Mouse (Mus musculus): ENCODE data around the gene Wfdc17. TPM values are rescaled to one million over a fixed set of nuclear protein-coding genes. Genes with fewer than 3 reads are reported as not detected.
A peak's percentile ranks its signal among the peaks of the same experiment; 100 is the strongest.

Wfdc17 gene
- polyA plus RNA-seq, 1 experiment from 2014 or later: not detected

- Histone ChIP-seq H3K27me3 (peaks cover 20% of the 10 kb centered on the region), H3K4me3 (no peak overlapping the region), H3K4me2 (replicated peaks) (no peak overlapping the region), H3K9ac (no peak overlapping the region), H3K27ac (no peak overlapping the region), H3K36me3 (no peaks in the 10 kb centered on the region), H3K4me1 (no peaks in the 10 kb centered on the region), H3K9me3 (no peaks in the 10 kb centered on the region)
- ATAC-seq (ENCODE audit: insufficient number of reproducible peaks, insufficient read depth, low FRiP score, low TSS enrichment): no peak
- 79% methylated on average over 5 of the region's 5 CpGs for WGBS
Observed at GRCm38 (mm10) chr11:83741841-83742240, 38.0 kb downstream of the Wfdc17 start.

GRCm38 (mm10) chr11:83742731-83743355 lies 39.1 kb downstream of the Wfdc17 start:
- H3K36me3 ChIP-seq: no peaks in the 10 kb centered on the region
- H3K4me1 ChIP-seq: no peaks in the 10 kb centered on the region
- H3K27me3 ChIP-seq: peaks cover 28% of the 10 kb centered on the region
- no peaks in the 10 kb centered on the region for H3K9me3 ChIP-seq
- ATAC-seq (ENCODE audit: insufficient number of reproducible peaks, insufficient read depth, low FRiP score, low TSS enrichment): no peak
- H3K27ac ChIP-seq: no peak overlapping the region
- 71% methylated on average over 9 of the region's 9 CpGs for WGBS
- no peak overlapping the region for H3K9ac ChIP-seq
- H3K4me2 ChIP-seq (replicated peaks): no peak overlapping the region
- no peak overlapping the region for H3K4me3 ChIP-seq

- H3K9ac ChIP-seq: no peak overlapping the region
- H3K9me3 ChIP-seq: no peaks in the 10 kb centered on the region
- H3K36me3 ChIP-seq: no peaks in the 10 kb centered on the region
- WGBS: 86% methylated on average over 3 of the region's 3 CpGs
- no peaks in the 10 kb centered on the region for H3K4me1 ChIP-seq
- H3K4me2 ChIP-seq (replicated peaks): no peak overlapping the region
- no peak overlapping the region for H3K27ac ChIP-seq
- no peak overlapping the region for H3K4me3 ChIP-seq
- H3K27me3 ChIP-seq: peaks cover 32% of the 10 kb centered on the region
- no peak for ATAC-seq (ENCODE audit: insufficient number of reproducible peaks, insufficient read depth, low FRiP score, low TSS enrichment)
Observed at GRCm38 (mm10) chr11:83743525-83743924, 39.7 kb downstream of the Wfdc17 start.

GRCm38 (mm10) chr11:83746152-83746551 lies 42.4 kb downstream of the Wfdc17 start:
- 59% methylated on average over 4 of the region's 4 CpGs for WGBS
- Histone ChIP-seq H3K27ac (no peak overlapping the region), H3K4me2 (replicated peaks) (no peak overlapping the region), H3K4me1 (no peaks in the 10 kb centered on the region), H3K9me3 (no peaks in the 10 kb centered on the region), H3K9ac (no peak overlapping the region), H3K36me3 (no peaks in the 10 kb centered on the region), H3K4me3 (no peak overlapping the region), H3K27me3 (peaks cover 25% of the 10 kb centered on the region)
- no peak for ATAC-seq (ENCODE audit: insufficient number of reproducible peaks, insufficient read depth, low FRiP score, low TSS enrichment)

- peaks cover 28% of the 10 kb centered on the region for H3K27me3 ChIP-seq
- WGBS: 72% methylated on average over 5 of the region's 5 CpGs
- H3K27ac ChIP-seq: no peak within 1 kb of the TSS
- H3K4me1 ChIP-seq: no peaks in the 10 kb centered on the region
- H3K4me3 ChIP-seq: no peak within 1 kb of the TSS
- ATAC-seq (ENCODE audit: insufficient number of reproducible peaks, insufficient read depth, low FRiP score, low TSS enrichment): no peak
- H3K4me2 ChIP-seq (replicated peaks): no peak within 1 kb of the TSS
- H3K9me3 ChIP-seq: no peaks in the 10 kb centered on the region
- H3K9ac ChIP-seq: no peak within 1 kb of the TSS
- no peaks in the 10 kb centered on the region for H3K36me3 ChIP-seq
Observed at GRCm38 (mm10) chr11:83746681-83747080, 42.9 kb downstream of the Wfdc17 start, which contains the start of gene Wfdc21. Gene Wfdc21, plus strand, starts transcription at chr11:83746940.

- H3K27me3 ChIP-seq: peaks cover 30% of the 10 kb centered on the region
- 69% methylated on average over 6 of the region's 6 CpGs for WGBS
- no peak overlapping the region for H3K4me2 ChIP-seq (replicated peaks)
Observed at GRCm38 (mm10) chr11:83747376-83748265, 43.8 kb downstream of the Wfdc17 start.

GRCm38 (mm10) chr11:83753581-83754181 lies 49.9 kb downstream of the Wfdc17 start, which contains the start of gene Heatr6:
Gene Heatr6, plus strand, starts transcription at chr11:83753696.
- Histone ChIP-seq H3K4me1 (peaks cover 10% of the 10 kb centered on the region; the same call in 1 of the 2 replicates), H3K4me2 (replicated peaks) (peak within 1 kb of the TSS; percentile 71), H3K9ac (peak within 1 kb of the TSS; percentile 62), H3K27me3 (peaks cover 9% of the 10 kb centered on the region), H3K36me3 (peaks cover 23% of the 10 kb centered on the region), H3K27ac (peak within 1 kb of the TSS; percentile 81), H3K9me3 (no peaks in the 10 kb centered on the region), H3K4me3 (peak within 1 kb of the TSS; percentile 65)
- under 1% methylated on average over 47 of the region's 47 CpGs for WGBS
- ATAC-seq (ENCODE audit: insufficient number of reproducible peaks, insufficient read depth, low FRiP score, low TSS enrichment): peak; percentile 87

More at GRCm38 (mm10) chr11:83747376-83748265, 43.8 kb downstream of the Wfdc17 start:
- H3K27ac ChIP-seq: no peak overlapping the region
- no peaks in the 10 kb centered on the region for H3K36me3 ChIP-seq
- no peaks in the 10 kb centered on the region for H3K9me3 ChIP-seq
- no peak overlapping the region for H3K9ac ChIP-seq
- no peak overlapping the region for H3K4me3 ChIP-seq
- H3K4me1 ChIP-seq: no peaks in the 10 kb centered on the region
- ATAC-seq (ENCODE audit: insufficient number of reproducible peaks, insufficient read depth, low FRiP score, low TSS enrichment): no peak

GRCm38 (mm10) chr11:83754227-83754626 lies 50.4 kb downstream of the Wfdc17 start:
- Histone ChIP-seq H3K9ac (peak overlapping the region; percentile 62), H3K27me3 (peaks cover 9% of the 10 kb centered on the region), H3K36me3 (peaks cover 28% of the 10 kb centered on the region), H3K9me3 (no peaks in the 10 kb centered on the region), H3K4me3 (peak overlapping the region; percentile 65), H3K4me1 (peaks cover 10% of the 10 kb centered on the region; the same call in 1 of the 2 replicates), H3K27ac (peak overlapping the region; percentile 81), H3K4me2 (replicated peaks) (peak overlapping the region; percentile 71)
- WGBS: 9% methylated on average over 8 of the region's 8 CpGs
- no peak for ATAC-seq (ENCODE audit: insufficient number of reproducible peaks, insufficient read depth, low FRiP score, low TSS enrichment)

Other genes with a start within 250 kb of the Wfdc17 start
- gene Mmp28, start 240.9 kb upstream of the Wfdc17 start, polyA plus RNA-seq (2016; fragmentation: Nextera tagmentation; extraction: Ambion mirVana): 2.9 and 3.2 TPM in 2 replicates
- 14.5 and 15.5 TPM in 2 replicates for gene Taf15, start 230.9 kb upstream of the Wfdc17 start, polyA plus RNA-seq (2016; fragmentation: Nextera tagmentation; extraction: Ambion mirVana)
- gene Heatr9, start 181.8 kb upstream of the Wfdc17 start, polyA plus RNA-seq (2016; fragmentation: Nextera tagmentation; extraction: Ambion mirVana): not detected in 2 replicates
- gene Ccl5, start 173.5 kb upstream of the Wfdc17 start, polyA plus RNA-seq (2016; fragmentation: Nextera tagmentation; extraction: Ambion mirVana): 0.79 TPM in 1 of 2 replicates, not detected in the other
- 0.61 and 1.3 TPM in 2 replicates for gene Ccl9, start 125.4 kb upstream of the Wfdc17 start, polyA plus RNA-seq (2016; fragmentation: Nextera tagmentation; extraction: Ambion mirVana)
- gene Ccl6, start 110.9 kb upstream of the Wfdc17 start, polyA plus RNA-seq (2016; fragmentation: Nextera tagmentation; extraction: Ambion mirVana): 0.70 and 1.4 TPM in 2 replicates
- not detected in 2 replicates for gene Rpl9-ps1, start 58.4 kb upstream of the Wfdc17 start, polyA plus RNA-seq (2016; fragmentation: Nextera tagmentation; extraction: Ambion mirVana)
- gene Ccl3, start 54.6 kb upstream of the Wfdc17 start, polyA plus RNA-seq (2016; fragmentation: Nextera tagmentation; extraction: Ambion mirVana): 0.51 and 0.93 TPM in 2 replicates
- gene Ccl4, start 41.4 kb upstream of the Wfdc17 start, polyA plus RNA-seq (2016; fragmentation: Nextera tagmentation; extraction: Ambion mirVana): 0.26 and 0.61 TPM in 2 replicates
- gene Wfdc18, start 5.0 kb downstream of the Wfdc17 start, polyA plus RNA-seq (2016; fragmentation: Nextera tagmentation; extraction: Ambion mirVana): not detected in 2 replicates
- not detected in 2 replicates for gene Wfdc21, start 42.9 kb downstream of the Wfdc17 start, polyA plus RNA-seq (2016; fragmentation: Nextera tagmentation; extraction: Ambion mirVana)
- gene Heatr6, start 49.7 kb downstream of the Wfdc17 start, polyA plus RNA-seq (2016; fragmentation: Nextera tagmentation; extraction: Ambion mirVana): 30.4 and 31.2 TPM in 2 replicates
- not detected in 2 replicates for gene Hnf1b, start 146.1 kb downstream of the Wfdc17 start, polyA plus RNA-seq (2016; fragmentation: Nextera tagmentation; extraction: Ambion mirVana)
- 39.8 and 42.2 TPM in 2 replicates for gene Ddx52, start 238.1 kb downstream of the Wfdc17 start, polyA plus RNA-seq (2016; fragmentation: Nextera tagmentation; extraction: Ambion mirVana)